Mouse (Mus musculus): ENCODE measurements at regions not wholly inside any gene's neighbourhood (a gene's known extent, or its start where the extent isn't known, plus 50 kb on each side); places are given as distances from the start of the nearest gene placed in this dataset.

DNA sequence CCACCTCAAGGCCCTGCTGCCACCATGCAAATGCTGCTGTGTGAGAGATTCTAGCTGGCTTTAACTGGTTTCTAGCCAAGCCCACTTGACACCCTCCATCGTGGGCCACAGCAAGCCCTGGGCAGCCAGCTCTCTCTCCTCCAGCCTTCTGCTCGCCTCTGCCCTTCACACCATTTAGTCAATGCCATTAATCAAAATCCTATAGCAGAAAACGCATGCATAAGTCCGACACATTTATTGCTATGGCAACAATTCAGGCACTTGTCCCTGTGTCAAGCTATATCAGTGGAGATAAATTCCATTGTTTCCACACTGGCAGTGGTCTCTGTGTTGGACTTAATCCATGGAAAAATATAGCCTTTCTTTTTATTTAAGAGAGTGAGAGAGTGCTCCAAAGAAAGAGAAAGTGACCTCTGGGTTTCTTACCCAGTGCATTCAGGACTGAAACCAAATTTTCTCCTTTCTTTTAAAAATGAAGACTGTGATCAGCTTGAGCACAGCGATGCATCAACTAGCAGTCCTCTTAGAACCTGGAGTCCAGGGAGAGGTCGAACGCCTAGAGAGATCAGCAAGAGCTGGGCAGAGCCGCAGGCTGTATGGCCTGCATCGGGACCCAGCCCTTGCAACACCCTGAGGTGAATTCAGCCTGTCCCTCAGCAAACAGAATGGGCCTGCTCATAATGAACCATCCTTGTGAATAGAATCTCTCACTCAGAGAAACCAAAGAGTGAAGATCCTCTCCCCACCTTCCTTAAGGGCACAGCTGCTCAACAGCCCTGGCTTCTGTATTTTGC is 93.1 kb upstream of the Tox3 start:
- TF ChIP-seq POLR2A (IDR thresholded peaks at IDR 0.05; ENCODE audit: borderline replicate concordance, extremely low read depth, low read depth, low read length) (no peak), CTCF (IDR thresholded peaks at IDR 0.05; ENCODE audit: insufficient read depth, low read length) (no peak)

Measured in lung, adult 2 months (tissue).